Mouse (Mus musculus) thymus, postnatal 36 days (tissue): Measurements from ENCODE around the gene Exd1.
A peak's percentile ranks its signal among the peaks of the same experiment; 100 is the strongest.
"Not testable (repeated sequence)": the region's sequence is repeated elsewhere in the genome, so short reads cannot be mapped to it uniquely, and the experiment has no call there.

ENCODE experiments used
- DNase-seq, 2 experiments: peaks; one replicate each; pipeline ENCODE4 v3.0.0; 2022; ENCODE audit warnings: mixed read lengths in 2 of 2

The Exd1 gene

DNA sequence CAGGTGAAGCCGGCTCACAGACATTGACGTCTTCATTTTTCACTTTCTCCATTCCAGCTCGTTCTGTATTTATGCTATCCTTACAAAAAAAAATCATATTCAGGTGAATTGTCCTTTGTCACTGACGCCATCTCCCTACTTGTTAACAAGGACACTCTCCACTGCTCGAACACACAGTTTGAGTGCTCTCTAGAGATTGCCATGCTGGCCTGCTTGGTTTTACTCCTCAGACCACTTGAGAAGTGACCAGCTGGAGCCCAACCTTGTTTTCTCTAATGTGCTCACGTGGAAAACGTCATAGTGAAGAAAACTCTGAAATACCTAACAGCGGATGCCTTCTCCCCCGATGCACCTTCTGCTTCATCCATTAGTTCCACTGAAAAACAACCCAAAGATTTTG lies 8.6 kb downstream of the Exd1 start:
- DNase-seq, result no peak

DNA sequence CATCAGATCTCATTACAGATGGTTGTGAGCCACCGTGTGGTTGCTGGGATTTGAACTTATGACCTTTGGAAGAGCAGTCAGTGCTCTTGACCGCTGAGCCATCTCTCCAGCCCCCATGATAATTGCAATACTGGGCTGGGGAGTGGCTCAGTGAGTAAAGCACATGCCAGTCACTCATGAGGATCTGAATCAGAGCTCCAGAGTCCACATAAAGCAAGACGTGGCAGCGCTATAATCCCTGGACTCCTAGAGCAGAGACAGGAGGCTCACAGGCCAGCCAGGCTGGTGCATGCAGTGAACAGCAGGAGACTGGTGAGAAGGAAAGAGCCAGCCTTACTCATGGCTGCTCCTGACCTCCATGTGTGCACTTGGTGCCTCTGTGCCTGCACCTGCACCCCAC lies 22.0 kb downstream of the Exd1 start:
- DNase-seq, result no peak

GRCm38 (mm10) chr2:119523836-119524235 lies 23.6 kb downstream of the Exd1 start:
- no peak for DNase-seq

- no peak for DNase-seq
Measured at GRCm38 (mm10) chr2:119520550-119520949, 26.9 kb downstream of the Exd1 start.

- DNase-seq, result no peak
Measured at GRCm38 (mm10) chr2:119516811-119517210, 30.6 kb downstream of the Exd1 start.

DNA sequence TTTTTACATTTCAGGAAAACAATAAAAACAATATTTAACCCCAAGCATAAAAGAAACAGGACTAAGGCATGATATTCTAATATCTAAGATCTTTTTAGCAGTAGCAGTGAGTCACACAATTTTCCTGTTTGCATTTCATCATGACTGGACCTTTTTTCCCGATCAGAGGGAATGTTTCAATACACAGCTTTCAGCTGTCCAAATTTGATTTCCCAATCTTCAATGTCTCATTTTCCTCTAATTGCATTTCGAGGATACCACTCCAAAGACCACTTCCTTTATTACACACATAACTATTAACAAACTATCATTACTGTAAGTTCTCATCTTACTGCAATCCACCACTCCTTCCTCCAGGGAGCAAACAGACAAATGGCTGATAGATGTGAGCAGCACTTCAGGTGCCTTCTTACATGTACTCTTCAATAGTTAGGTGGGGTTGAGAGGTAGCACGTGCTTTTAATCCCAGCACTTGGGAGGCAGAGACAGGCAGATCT lies 33.4 kb downstream of the Exd1 start:
- no peak for DNase-seq

GRCm38 (mm10) chr2:119512292-119512691 lies 35.1 kb downstream of the Exd1 start:
- peak; percentile 2 to 4 for DNase-seq

DNA sequence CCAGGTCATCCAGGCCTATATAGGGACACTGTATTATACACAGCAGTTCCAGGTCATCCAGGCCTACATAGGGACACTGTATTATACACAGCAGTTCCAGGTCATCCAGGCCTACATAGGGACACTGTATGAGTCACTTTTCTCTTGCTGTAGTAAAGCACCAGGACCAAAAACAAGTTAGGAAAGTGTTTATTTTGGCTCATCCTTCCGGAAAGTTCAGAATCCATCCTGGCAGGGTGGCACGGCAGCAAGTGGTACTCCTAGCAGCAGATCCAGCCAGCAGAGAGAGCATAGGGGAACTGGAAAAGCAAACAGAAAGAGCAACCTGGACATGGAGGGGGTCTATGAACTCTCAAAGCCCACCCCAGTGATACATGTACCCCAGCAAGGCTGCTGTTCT lies 36.6 kb downstream of the Exd1 start:
- DNase-seq, result no peak

DNA sequence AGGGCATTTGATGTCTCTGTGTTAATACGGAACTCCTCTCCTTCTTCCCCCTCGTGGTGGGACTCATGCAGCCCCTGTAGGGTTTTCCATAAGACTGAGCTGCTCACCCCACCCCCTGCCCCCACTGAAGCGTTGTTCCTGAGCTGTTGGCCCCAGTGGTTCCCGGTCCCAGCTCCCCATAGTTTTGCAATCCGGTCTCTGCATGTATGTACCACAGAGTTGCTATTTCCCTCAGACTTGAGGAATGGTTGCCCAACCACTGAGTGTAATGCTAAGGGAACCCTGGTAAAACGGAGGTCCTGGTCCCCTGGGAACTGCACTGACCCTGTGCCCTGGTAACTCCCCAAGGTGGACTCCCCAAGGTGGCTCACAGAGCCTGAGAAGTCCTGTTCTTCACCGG lies 38.9 kb downstream of the Exd1 start:
- DNase-seq, result not testable (repeated sequence)

DNA sequence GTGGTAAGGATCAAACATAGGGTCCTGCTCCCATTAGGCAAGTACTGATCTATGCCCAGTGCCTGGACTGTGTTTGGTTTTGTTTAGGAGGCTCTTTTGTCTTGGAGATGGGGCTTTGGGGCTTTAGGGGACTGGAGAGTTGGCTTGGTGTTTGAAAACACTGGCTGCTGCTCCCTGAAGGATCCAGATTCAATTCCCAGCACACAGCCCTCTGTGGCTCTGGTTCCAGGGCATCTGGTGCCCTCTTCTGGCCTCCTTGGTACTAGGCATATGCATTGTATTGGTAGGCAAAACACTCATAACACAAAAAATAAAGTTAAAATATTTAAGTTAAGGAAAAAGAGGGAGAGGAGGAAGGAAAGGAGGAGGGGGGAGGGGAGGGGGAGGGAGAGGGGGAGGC lies 40.3 kb downstream of the Exd1 start:
- peak; percentile 2 to 11 for DNase-seq

- no peak for DNase-seq
Measured at GRCm38 (mm10) chr2:119500965-119501652, 46.3 kb downstream of the Exd1 start.

DNA sequence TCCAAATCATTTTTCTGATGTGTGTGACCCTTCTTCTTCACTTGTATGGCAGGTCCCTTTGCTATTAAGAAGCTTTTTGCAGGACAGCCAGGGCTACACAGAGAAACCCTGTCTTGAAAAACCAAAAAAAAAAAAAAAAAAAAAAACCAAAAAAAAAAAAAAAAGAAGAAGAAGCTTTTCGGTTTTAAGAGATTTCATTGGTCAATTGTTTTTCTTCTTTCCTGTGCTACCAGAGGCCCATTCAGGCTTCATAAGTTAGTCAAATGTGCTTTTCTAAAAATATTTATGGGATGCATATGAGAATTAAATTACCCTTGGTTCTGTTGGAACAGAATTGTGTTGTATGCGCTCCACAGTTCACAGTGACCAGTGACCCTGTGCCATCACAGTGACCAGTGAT lies 48.6 kb downstream of the Exd1 start:
- no peak for DNase-seq

DNA sequence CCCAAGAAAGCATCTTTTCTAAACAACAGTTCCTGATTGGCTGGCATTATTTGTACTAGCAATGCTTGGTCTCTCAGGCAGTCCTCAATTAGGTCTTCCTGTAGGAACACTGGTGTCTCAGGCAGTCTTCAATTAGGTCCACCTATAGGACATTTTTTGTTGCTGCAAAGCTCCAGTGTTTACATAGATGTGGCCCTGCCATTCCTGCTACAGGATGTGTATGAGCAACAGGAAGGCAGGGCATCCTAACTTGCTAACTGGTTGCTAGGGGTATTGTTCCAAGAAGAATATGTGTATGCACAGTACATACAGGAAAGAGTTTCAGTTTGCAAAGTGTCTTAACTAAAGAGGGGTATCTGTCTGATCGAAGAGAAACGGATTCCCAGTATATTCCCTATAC lies 51.3 kb downstream of the Exd1 start:
- no peak for DNase-seq

- no peak for DNase-seq
Measured at GRCm38 (mm10) chr2:119491953-119492352, 55.5 kb downstream of the Exd1 start.

- no peak for DNase-seq
Measured at GRCm38 (mm10) chr2:119486488-119486887, 60.9 kb downstream of the Exd1 start.

GRCm38 (mm10) chr2:119482307-119482706 lies 65.1 kb downstream of the Exd1 start:
- DNase-seq, result no peak

DNA sequence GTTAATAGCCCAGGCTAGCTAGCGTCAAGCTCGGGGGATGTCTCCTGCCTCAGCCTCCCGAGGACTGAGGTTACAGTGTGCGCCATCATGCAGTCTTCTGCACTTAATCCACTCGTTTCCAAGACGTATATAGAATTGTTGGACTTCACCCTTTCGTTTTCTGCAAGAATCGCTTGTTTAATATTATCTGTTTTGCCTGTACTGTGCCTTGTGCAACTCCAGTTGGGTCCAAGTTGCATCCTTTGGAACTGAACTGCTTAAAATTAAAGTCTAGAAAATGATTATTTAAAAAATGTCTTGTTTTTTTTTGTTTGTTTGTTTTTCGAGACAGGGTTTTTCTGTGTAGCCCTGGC lies 69.1 kb downstream of the Exd1 start:
- DNase-seq, result no peak

DNA sequence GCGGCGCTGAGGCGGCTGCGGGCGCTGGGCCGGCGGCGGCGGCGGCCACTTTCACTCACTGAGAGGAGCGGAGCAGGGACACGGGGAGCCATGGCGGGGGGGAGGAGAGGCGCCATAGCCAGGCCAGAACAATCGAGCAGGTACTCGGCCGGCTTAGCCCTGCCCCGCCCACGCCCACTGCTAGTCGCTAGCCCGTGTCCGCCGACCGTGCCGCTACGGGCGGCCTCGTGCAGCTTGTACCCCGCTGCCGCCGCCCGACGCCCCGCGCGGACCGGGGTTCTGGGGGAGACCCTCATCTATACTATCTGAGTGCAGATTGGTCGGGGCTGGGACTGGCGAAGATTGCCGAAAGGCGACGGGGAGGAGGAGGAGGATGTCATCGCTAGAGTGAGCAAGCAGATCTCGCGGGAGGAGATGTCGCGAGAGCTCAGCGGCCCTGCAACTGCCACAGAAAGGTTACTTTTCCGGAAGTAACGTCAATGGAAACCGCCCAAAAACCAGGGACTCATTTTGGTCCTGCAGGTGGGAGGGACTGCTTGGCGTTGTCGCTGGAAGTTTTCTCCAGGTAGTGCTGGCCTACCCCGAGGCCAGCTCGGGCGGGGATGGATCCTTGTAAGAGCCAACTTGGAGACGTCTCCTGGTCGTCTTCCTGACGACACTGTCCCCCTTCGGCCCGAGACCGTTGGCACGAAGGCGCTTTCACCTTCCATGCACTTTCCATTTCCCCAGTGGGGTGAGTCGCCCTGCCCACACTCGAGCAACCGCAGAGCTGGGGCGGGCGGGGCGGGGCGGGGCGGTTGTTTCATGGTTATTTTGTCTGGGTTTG lies 69.6 kb downstream of the Exd1 start, which contains the start of gene Ino80:
Gene Ino80, minus strand, starts transcription at position 117 of the 826 bp plus-strand sequence.
- peak; percentile 98 to 99 for DNase-seq

DNA sequence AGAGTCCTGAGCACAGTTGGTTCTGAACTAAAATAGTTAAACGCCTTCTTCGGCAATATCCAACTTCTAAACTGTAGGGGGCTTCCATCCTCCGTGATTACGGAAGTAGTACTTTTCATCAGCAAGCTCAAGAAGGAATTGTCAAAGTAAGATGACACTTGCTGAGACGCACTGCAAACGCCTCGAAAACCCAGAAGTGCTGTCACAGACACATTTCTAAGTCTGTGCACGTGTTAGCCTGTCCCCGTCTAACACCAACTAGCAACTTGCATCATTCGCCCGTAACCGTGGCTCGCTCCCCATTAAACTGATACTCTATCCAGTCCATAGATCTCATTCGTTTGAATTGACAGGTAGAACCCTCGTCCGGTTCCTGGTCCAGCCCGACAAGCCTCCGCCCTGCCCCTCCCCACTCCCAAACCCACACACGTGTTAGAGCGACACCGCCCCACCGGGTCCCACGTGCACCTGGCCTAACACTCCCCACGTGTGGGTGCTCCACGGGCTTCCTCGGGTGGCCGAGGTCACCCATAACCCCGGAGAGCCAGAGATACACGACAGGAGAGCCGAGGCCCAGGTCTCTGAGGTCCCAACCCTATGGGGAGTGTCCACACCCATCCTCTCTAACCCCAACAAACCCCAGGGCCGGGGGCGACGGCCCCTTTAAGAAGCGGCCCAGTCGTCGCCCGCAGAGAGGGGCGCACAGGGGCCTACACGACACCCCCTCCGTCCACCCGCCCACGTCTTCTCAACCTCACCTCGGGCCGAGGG lies 70.6 kb downstream of the Exd1 start:
- peak; percentile 68 to 77 for DNase-seq

DNA sequence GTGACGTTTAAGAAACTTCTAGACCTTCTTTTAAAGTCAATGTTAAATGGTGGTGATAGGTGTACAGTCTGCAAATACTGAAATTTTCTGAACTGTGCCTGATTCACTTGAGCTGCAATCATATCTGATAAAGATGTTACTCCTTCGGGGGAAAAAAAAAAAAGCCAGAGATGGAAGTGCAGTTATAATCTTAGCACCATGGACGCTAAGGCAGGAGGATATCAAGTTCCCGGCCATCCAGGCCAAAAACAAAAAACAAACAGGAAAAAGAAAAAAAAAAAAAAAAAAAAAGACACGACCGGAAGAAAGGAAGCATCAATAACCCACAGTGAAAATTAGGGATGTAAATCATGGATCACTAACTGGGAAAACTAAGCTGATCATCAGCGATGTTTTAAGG lies 71.3 kb downstream of the Exd1 start:
- DNase-seq, result no peak
